Mouse (Mus musculus): ENCODE measurements at regions not wholly inside any gene's neighbourhood (a gene's known extent, or its start where the extent isn't known, plus 50 kb on each side); places are given as distances from the start of the nearest gene placed in this dataset.

GRCm38 (mm10) chr12:118530514-118530913 lies 229.3 kb upstream of the Sp4 start:
- Histone ChIP-seq H3K9ac (ENCODE audit: low read depth, low read length) (no peak overlapping the region), H3K36me3 (ENCODE audit: control insufficient read depth, insufficient read depth, low read length) (no peaks in the 10 kb centered on the region), H3K4me3 (ENCODE audit: low read depth, low read length) (peak overlapping the region; percentile 24; the same call in 1 of the 2 replicates), H3K27ac (replicated peaks; ENCODE audit: low read depth, low read length) (no peak overlapping the region), H3K27me3 (replicated peaks; ENCODE audit: control insufficient read depth, insufficient read depth, low read length) (peaks cover 41% of the 10 kb centered on the region), H3K9me3 (ENCODE audit: control insufficient read depth, low read length) (no peaks in the 10 kb centered on the region), H3K4me1 (ENCODE audit: control insufficient read depth, insufficient read depth, low read length) (peaks cover 10% of the 10 kb centered on the region), H3K4me2 (ENCODE audit: low read depth, low read length) (peak overlapping the region; percentile 47)
- WGBS, result 5% methylated on average over 10 of the region's 10 CpGs
- DNase-seq (ENCODE audit: low spot score) (no peak), ATAC-seq (ENCODE audit: low read depth) (no peak)

- Histone ChIP-seq H3K4me3 (ENCODE audit: low read depth, low read length) (peak overlapping the region; percentile 24), H3K9me3 (ENCODE audit: control insufficient read depth, low read length) (no peaks in the 10 kb centered on the region), H3K9ac (ENCODE audit: low read depth, low read length) (no peak overlapping the region), H3K4me1 (ENCODE audit: control insufficient read depth, insufficient read depth, low read length) (peaks cover 10% of the 10 kb centered on the region), H3K27ac (replicated peaks; ENCODE audit: low read depth, low read length) (0 out of 2 replicates have a peak overlapping the region, but pooled peaks have one; percentile 15), H3K27me3 (replicated peaks; ENCODE audit: control insufficient read depth, insufficient read depth, low read length) (peaks cover 41% of the 10 kb centered on the region), H3K36me3 (ENCODE audit: control insufficient read depth, insufficient read depth, low read length) (no peaks in the 10 kb centered on the region), H3K4me2 (ENCODE audit: low read depth, low read length) (peak overlapping the region; percentile 47)
- DNase-seq (ENCODE audit: low spot score) (peak; percentile 66), ATAC-seq (ENCODE audit: low read depth) (peak; percentile 67; the same call in 1 of the 2 replicates)
- WGBS, result 3% methylated on average over 36 of the region's 36 CpGs
Observed at GRCm38 (mm10) chr12:118529428-118530361, 228.5 kb upstream of the Sp4 start.

GRCm38 (mm10) chr12:118521770-118522169 lies 220.5 kb upstream of the Sp4 start:
- Histone ChIP-seq H3K27ac (replicated peaks; ENCODE audit: low read depth, low read length) (no peak overlapping the region), H3K4me3 (ENCODE audit: low read depth, low read length) (no peak overlapping the region), H3K27me3 (replicated peaks; ENCODE audit: control insufficient read depth, insufficient read depth, low read length) (peaks cover 3% of the 10 kb centered on the region; the same call in 1 of the 2 replicates), H3K9ac (ENCODE audit: low read depth, low read length) (no peak overlapping the region), H3K9me3 (ENCODE audit: control insufficient read depth, low read length) (no peaks in the 10 kb centered on the region), H3K4me2 (ENCODE audit: low read depth, low read length) (no peak overlapping the region), H3K36me3 (ENCODE audit: control insufficient read depth, insufficient read depth, low read length) (no peaks in the 10 kb centered on the region), H3K4me1 (ENCODE audit: control insufficient read depth, insufficient read depth, low read length) (no peaks in the 10 kb centered on the region)
- DNase-seq (ENCODE audit: low spot score), result peak; percentile 35
- WGBS, result 33% methylated on average over 2 of the region's 2 CpGs
- ATAC-seq (ENCODE audit: low read depth), result peak; percentile 86

- Histone ChIP-seq H3K9ac (ENCODE audit: low read depth, low read length) (no peak overlapping the region), H3K36me3 (ENCODE audit: control insufficient read depth, insufficient read depth, low read length) (no peaks in the 10 kb centered on the region), H3K4me1 (ENCODE audit: control insufficient read depth, insufficient read depth, low read length) (no peaks in the 10 kb centered on the region), H3K27ac (replicated peaks; ENCODE audit: low read depth, low read length) (no peak overlapping the region), H3K27me3 (replicated peaks; ENCODE audit: control insufficient read depth, insufficient read depth, low read length) (peaks cover 3% of the 10 kb centered on the region; the same call in 1 of the 2 replicates), H3K4me3 (ENCODE audit: low read depth, low read length) (no peak overlapping the region), H3K4me2 (ENCODE audit: low read depth, low read length) (no peak overlapping the region), H3K9me3 (ENCODE audit: control insufficient read depth, low read length) (no peaks in the 10 kb centered on the region)
- WGBS, result 46% methylated on average over 1 of the region's 1 CpGs
- DNase-seq (ENCODE audit: low spot score) (no peak), ATAC-seq (ENCODE audit: low read depth) (peak; percentile 35; the same call in 1 of the 2 replicates)
Observed at GRCm38 (mm10) chr12:118521329-118521728, 220.1 kb upstream of the Sp4 start.

GRCm38 (mm10) chr12:118519801-118520327 lies 218.6 kb upstream of the Sp4 start:
- H3K9ac ChIP-seq (ENCODE audit: low read depth, low read length), result no peak overlapping the region
- no peak overlapping the region for H3K27ac ChIP-seq (replicated peaks; ENCODE audit: low read depth, low read length)
- DNase-seq (ENCODE audit: low spot score), result no peak
- H3K4me1 ChIP-seq (ENCODE audit: control insufficient read depth, insufficient read depth, low read length), result no peaks in the 10 kb centered on the region
- ATAC-seq (ENCODE audit: low read depth), result no peak
- no peak overlapping the region for H3K4me2 ChIP-seq (ENCODE audit: low read depth, low read length)
- 30% methylated on average over 10 of the region's 10 CpGs for whole genome bisulfite sequencing
- no peaks in the 10 kb centered on the region for H3K36me3 ChIP-seq (ENCODE audit: control insufficient read depth, insufficient read depth, low read length)
- no peaks in the 10 kb centered on the region for H3K9me3 ChIP-seq (ENCODE audit: control insufficient read depth, low read length)
- H3K27me3 ChIP-seq (replicated peaks; ENCODE audit: control insufficient read depth, insufficient read depth, low read length), result peaks cover 3% of the 10 kb centered on the region; the same call in 1 of the 2 replicates
- no peak overlapping the region for H3K4me3 ChIP-seq (ENCODE audit: low read depth, low read length)

- H3K4me2 ChIP-seq (ENCODE audit: low read depth, low read length), result no peak overlapping the region
- no peak overlapping the region for H3K27ac ChIP-seq (replicated peaks; ENCODE audit: low read depth, low read length)
- H3K4me3 ChIP-seq (ENCODE audit: low read depth, low read length), result no peak overlapping the region
- H3K4me1 ChIP-seq (ENCODE audit: control insufficient read depth, insufficient read depth, low read length), result no peaks in the 10 kb centered on the region; the same call in 1 of the 2 replicates
- DNase-seq (ENCODE audit: low spot score) (no peak), ATAC-seq (ENCODE audit: low read depth) (no peak)
- 59% methylated on average over 4 of the region's 4 CpGs for WGBS
- H3K9ac ChIP-seq (ENCODE audit: low read depth, low read length), result no peak overlapping the region
- no peaks in the 10 kb centered on the region for H3K36me3 ChIP-seq (ENCODE audit: control insufficient read depth, insufficient read depth, low read length)
- no peaks in the 10 kb centered on the region for H3K9me3 ChIP-seq (ENCODE audit: control insufficient read depth, low read length)
- no peaks in the 10 kb centered on the region for H3K27me3 ChIP-seq (replicated peaks; ENCODE audit: control insufficient read depth, insufficient read depth, low read length)
Observed at GRCm38 (mm10) chr12:118510989-118511388, 209.7 kb upstream of the Sp4 start.

GRCm38 (mm10) chr12:118508972-118509917 lies 208.0 kb upstream of the Sp4 start:
- DNase-seq (ENCODE audit: low spot score), result peak; percentile 42
- Histone ChIP-seq H3K36me3 (ENCODE audit: control insufficient read depth, insufficient read depth, low read length) (no peaks in the 10 kb centered on the region), H3K4me2 (ENCODE audit: low read depth, low read length) (no peak overlapping the region), H3K27ac (replicated peaks; ENCODE audit: low read depth, low read length) (no peak overlapping the region), H3K9me3 (ENCODE audit: control insufficient read depth, low read length) (no peaks in the 10 kb centered on the region), H3K9ac (ENCODE audit: low read depth, low read length) (no peak overlapping the region), H3K27me3 (replicated peaks; ENCODE audit: control insufficient read depth, insufficient read depth, low read length) (no peaks in the 10 kb centered on the region), H3K4me1 (ENCODE audit: control insufficient read depth, insufficient read depth, low read length) (no peaks in the 10 kb centered on the region; the same call in 1 of the 2 replicates), H3K4me3 (ENCODE audit: low read depth, low read length) (no peak overlapping the region)
- 55% methylated on average over 8 of the region's 8 CpGs for WGBS
- peak; percentile 79; the same call in 1 of the 2 replicates for ATAC-seq (ENCODE audit: low read depth)

- ATAC-seq (ENCODE audit: low read depth), result no peak
- Histone ChIP-seq H3K4me3 (ENCODE audit: low read depth, low read length) (no peak overlapping the region), H3K27ac (replicated peaks; ENCODE audit: low read depth, low read length) (no peak overlapping the region), H3K9me3 (ENCODE audit: control insufficient read depth, low read length) (no peaks in the 10 kb centered on the region), H3K36me3 (ENCODE audit: control insufficient read depth, insufficient read depth, low read length) (no peaks in the 10 kb centered on the region), H3K4me2 (ENCODE audit: low read depth, low read length) (no peak overlapping the region), H3K4me1 (ENCODE audit: control insufficient read depth, insufficient read depth, low read length) (no peaks in the 10 kb centered on the region), H3K9ac (ENCODE audit: low read depth, low read length) (no peak overlapping the region), H3K27me3 (replicated peaks; ENCODE audit: control insufficient read depth, insufficient read depth, low read length) (no peaks in the 10 kb centered on the region)
- DNase-seq (ENCODE audit: low spot score), result no peak
- WGBS, result 43% methylated on average over 5 of the region's 5 CpGs
Observed at GRCm38 (mm10) chr12:118500392-118500791, 199.2 kb upstream of the Sp4 start.

Data from embryonic facial prominence, embryonic 14.5 days (tissue).